Mouse (Mus musculus): ENCODE measurements around the gene Gm42674. TPM values are rescaled to one million over a fixed set of nuclear protein-coding genes. Genes with fewer than 3 reads are reported as not detected.

Gene Gm42674
- polyA plus RNA-seq (2014; fragmentation: Nextera tagmentation; extraction: Ambion mirVana): not detected in 2 replicates

- no peak within 1 kb of the TSS for H3K9ac ChIP-seq (ENCODE audit: low read depth, low read length)
- no peak within 1 kb of the TSS for H3K4me2 ChIP-seq (ENCODE audit: low read depth, low read length)
- peaks cover 37% of the 10 kb centered on the region for H3K4me1 ChIP-seq (ENCODE audit: control insufficient read depth, insufficient read depth, low read length)
- H3K4me3 ChIP-seq (ENCODE audit: low read depth, low read length): no peak within 1 kb of the TSS
- no peak for ATAC-seq (ENCODE audit: low read depth)
- H3K36me3 ChIP-seq (ENCODE audit: control insufficient read depth, insufficient read depth, low read length): no peaks in the 10 kb centered on the region
- H3K9me3 ChIP-seq (ENCODE audit: control insufficient read depth, low read length): no peaks in the 10 kb centered on the region
- 75% methylated on average over 11 of the region's 11 CpGs for WGBS
- H3K27ac ChIP-seq (replicated peaks; ENCODE audit: low read depth, low read length): peak within 1 kb of the TSS; percentile 82; the same call in 1 of the 2 replicates
- no peaks in the 10 kb centered on the region for H3K27me3 ChIP-seq (replicated peaks; ENCODE audit: control insufficient read depth, insufficient read depth, low read length)
- DNase-seq (ENCODE audit: low spot score): no peak
Observed at GRCm38 (mm10) chr3:90601486-90602110, at the start of gene Gm42674. Gm42674 (plus strand) TSS chr3:90601904.

- Histone ChIP-seq H3K27me3 (replicated peaks; ENCODE audit: control insufficient read depth, insufficient read depth, low read length) (no peaks in the 10 kb centered on the region), H3K27ac (replicated peaks; ENCODE audit: low read depth, low read length) (no peak overlapping the region), H3K4me3 (ENCODE audit: low read depth, low read length) (no peak overlapping the region), H3K4me1 (ENCODE audit: control insufficient read depth, insufficient read depth, low read length) (no peaks in the 10 kb centered on the region), H3K4me2 (ENCODE audit: low read depth, low read length) (no peak overlapping the region), H3K9me3 (ENCODE audit: control insufficient read depth, low read length) (no peaks in the 10 kb centered on the region), H3K9ac (ENCODE audit: low read depth, low read length) (no peak overlapping the region), H3K36me3 (ENCODE audit: control insufficient read depth, insufficient read depth, low read length) (no peaks in the 10 kb centered on the region)
- no peak for DNase-seq (ENCODE audit: low spot score)
- no peak for ATAC-seq (ENCODE audit: low read depth)
- WGBS: 81% methylated on average over 2 of the region's 2 CpGs
Observed at GRCm38 (mm10) chr3:90552231-90552630, 49.5 kb upstream of the Gm42674 start.

DNA sequence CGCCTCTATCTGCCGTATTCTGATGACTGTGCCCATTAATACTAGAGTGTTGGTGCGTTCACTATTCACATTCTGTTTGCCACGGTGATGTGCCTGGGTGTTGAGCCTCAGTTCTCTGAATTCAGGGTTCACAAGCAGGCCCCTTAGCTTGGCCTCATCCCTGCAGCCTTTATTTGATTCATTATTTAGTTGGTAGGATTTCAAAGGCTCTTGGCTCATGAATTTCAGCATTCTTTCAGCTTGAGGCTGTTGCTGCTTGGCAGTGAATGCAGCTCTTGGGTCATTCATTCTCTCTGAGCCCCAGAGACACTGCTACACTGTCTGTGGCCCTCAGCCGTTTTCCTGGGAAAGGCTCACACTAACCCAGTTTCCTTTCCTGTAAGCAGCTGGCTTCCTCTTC, 45.8 kb upstream of the Gm42674 start:
- no peaks in the 10 kb centered on the region for H3K9me3 ChIP-seq (ENCODE audit: control insufficient read depth, low read length)
- WGBS: 56% methylated on average over 5 of the region's 5 CpGs
- no peaks in the 10 kb centered on the region for H3K27me3 ChIP-seq (replicated peaks; ENCODE audit: control insufficient read depth, insufficient read depth, low read length)
- H3K27ac ChIP-seq (replicated peaks; ENCODE audit: low read depth, low read length): no peak overlapping the region
- H3K4me2 ChIP-seq (ENCODE audit: low read depth, low read length): no peak overlapping the region
- no peaks in the 10 kb centered on the region for H3K4me1 ChIP-seq (ENCODE audit: control insufficient read depth, insufficient read depth, low read length)
- H3K4me3 ChIP-seq (ENCODE audit: low read depth, low read length): no peak overlapping the region
- DNase-seq (ENCODE audit: low spot score) (peak; percentile 65), ATAC-seq (ENCODE audit: low read depth) (peak; percentile 30; the same call in 1 of the 2 replicates)
- no peak overlapping the region for H3K9ac ChIP-seq (ENCODE audit: low read depth, low read length)
- no peaks in the 10 kb centered on the region for H3K36me3 ChIP-seq (ENCODE audit: control insufficient read depth, insufficient read depth, low read length)

DNA sequence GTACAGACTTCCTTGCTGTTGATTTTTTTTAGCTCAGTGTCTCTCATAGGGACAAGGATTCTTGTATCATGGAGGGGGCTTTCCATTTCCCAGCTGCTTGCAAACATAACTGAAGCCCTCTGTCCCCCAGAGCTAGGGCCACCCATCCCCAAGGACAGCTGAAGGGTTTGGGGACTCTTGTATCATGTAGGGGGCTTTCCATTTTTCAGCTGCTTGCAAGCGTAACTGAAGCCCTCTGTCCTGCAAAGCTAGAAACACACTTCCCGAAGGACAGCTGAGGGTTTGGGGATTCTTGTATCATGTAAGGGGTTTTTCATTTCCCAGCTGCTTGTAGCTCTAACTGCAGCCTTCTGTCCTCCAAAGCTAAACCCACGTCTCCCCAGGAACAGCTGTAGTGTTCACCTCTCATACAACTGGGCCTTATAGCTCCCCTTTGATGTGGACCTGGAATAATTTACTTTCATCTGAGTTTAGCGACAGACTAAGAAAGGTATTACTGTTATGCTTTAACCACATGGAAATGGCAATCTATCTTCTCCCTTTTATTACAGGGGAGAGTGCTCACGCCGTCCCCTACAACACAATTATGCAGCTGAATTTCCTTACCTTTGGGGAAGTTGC, 41.6 kb upstream of the Gm42674 start, which contains the start of gene S100a3:
S100a3 (plus strand) TSS at position 571 of the 621 bp plus-strand sequence.
- Histone ChIP-seq H3K9ac (ENCODE audit: low read depth, low read length) (no peak within 1 kb of the TSS), H3K4me3 (ENCODE audit: low read depth, low read length) (no peak within 1 kb of the TSS), H3K27me3 (replicated peaks; ENCODE audit: control insufficient read depth, insufficient read depth, low read length) (no peaks in the 10 kb centered on the region), H3K9me3 (ENCODE audit: control insufficient read depth, low read length) (no peaks in the 10 kb centered on the region), H3K4me1 (ENCODE audit: control insufficient read depth, insufficient read depth, low read length) (no peaks in the 10 kb centered on the region), H3K27ac (replicated peaks; ENCODE audit: low read depth, low read length) (no peak within 1 kb of the TSS), H3K36me3 (ENCODE audit: control insufficient read depth, insufficient read depth, low read length) (no peaks in the 10 kb centered on the region), H3K4me2 (ENCODE audit: low read depth, low read length) (no peak within 1 kb of the TSS)
- DNase-seq (ENCODE audit: low spot score) (peak; percentile 62), ATAC-seq (ENCODE audit: low read depth) (peak; percentile 72; the same call in 1 of the 2 replicates)
- 62% methylated on average over 6 of the region's 6 CpGs for WGBS

DNA sequence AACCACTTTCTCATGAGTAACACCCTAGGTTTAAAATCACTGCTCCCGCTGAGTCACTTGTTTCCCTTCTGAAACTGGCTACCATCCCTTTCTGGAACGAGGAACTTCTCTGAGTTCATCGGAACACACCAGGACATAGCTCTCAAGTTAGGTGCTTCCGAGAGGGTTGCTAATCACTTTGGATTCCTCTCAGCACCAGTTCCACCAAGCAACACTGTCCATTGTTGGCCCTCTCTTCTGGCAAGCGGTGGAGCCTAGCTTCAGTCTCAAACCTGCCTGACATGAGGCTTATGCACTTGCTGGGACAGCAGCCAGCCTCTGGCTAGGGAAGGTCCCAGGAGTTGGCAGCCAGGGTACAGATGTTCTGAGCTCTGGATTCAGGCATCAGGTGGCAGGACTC, 27.0 kb upstream of the Gm42674 start:
- Histone ChIP-seq H3K9me3 (ENCODE audit: control insufficient read depth, low read length) (no peaks in the 10 kb centered on the region), H3K27me3 (replicated peaks; ENCODE audit: control insufficient read depth, insufficient read depth, low read length) (no peaks in the 10 kb centered on the region), H3K36me3 (ENCODE audit: control insufficient read depth, insufficient read depth, low read length) (no peaks in the 10 kb centered on the region), H3K27ac (replicated peaks; ENCODE audit: low read depth, low read length) (no peak overlapping the region), H3K4me3 (ENCODE audit: low read depth, low read length) (no peak overlapping the region), H3K9ac (ENCODE audit: low read depth, low read length) (no peak overlapping the region), H3K4me2 (ENCODE audit: low read depth, low read length) (no peak overlapping the region), H3K4me1 (ENCODE audit: control insufficient read depth, insufficient read depth, low read length) (peaks cover 5% of the 10 kb centered on the region)
- DNase-seq (ENCODE audit: low spot score) (no peak), ATAC-seq (ENCODE audit: low read depth) (no peak)
- 87% methylated on average over 5 of the region's 5 CpGs for WGBS

DNA sequence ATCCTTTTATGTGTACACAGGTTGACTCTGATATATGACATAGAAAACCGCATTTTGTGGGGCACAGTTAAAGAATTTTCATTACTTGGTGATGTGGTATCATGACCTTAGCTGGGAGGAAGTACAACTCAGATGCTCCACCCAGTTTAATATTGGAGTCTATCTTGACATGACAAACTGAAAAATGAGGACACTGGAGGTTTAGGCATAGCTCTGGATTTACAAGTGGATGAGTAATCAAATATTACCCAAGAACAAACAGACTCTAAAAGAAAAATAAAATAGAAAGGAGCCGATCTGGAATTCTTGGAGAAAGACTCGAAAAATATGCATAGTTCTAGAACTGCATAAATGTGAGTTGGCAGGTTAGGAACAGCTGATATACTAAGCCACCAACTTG, 26.4 kb upstream of the Gm42674 start:
- WGBS: 76% methylated on average over 3 of the region's 3 CpGs
- H3K4me2 ChIP-seq (ENCODE audit: low read depth, low read length): no peak overlapping the region
- no peak for DNase-seq (ENCODE audit: low spot score)
- no peak overlapping the region for H3K27ac ChIP-seq (replicated peaks; ENCODE audit: low read depth, low read length)
- H3K4me3 ChIP-seq (ENCODE audit: low read depth, low read length): no peak overlapping the region
- no peak overlapping the region for H3K9ac ChIP-seq (ENCODE audit: low read depth, low read length)
- peaks cover 5% of the 10 kb centered on the region for H3K4me1 ChIP-seq (ENCODE audit: control insufficient read depth, insufficient read depth, low read length)
- H3K9me3 ChIP-seq (ENCODE audit: control insufficient read depth, low read length): no peaks in the 10 kb centered on the region
- H3K36me3 ChIP-seq (ENCODE audit: control insufficient read depth, insufficient read depth, low read length): no peaks in the 10 kb centered on the region
- ATAC-seq (ENCODE audit: low read depth): no peak
- H3K27me3 ChIP-seq (replicated peaks; ENCODE audit: control insufficient read depth, insufficient read depth, low read length): no peaks in the 10 kb centered on the region

GRCm38 (mm10) chr3:90576351-90577001, 25.2 kb upstream of the Gm42674 start:
- Histone ChIP-seq H3K4me2 (ENCODE audit: low read depth, low read length) (no peak overlapping the region), H3K27me3 (replicated peaks; ENCODE audit: control insufficient read depth, insufficient read depth, low read length) (no peaks in the 10 kb centered on the region), H3K4me1 (ENCODE audit: control insufficient read depth, insufficient read depth, low read length) (peaks cover 5% of the 10 kb centered on the region), H3K27ac (replicated peaks; ENCODE audit: low read depth, low read length) (no peak overlapping the region), H3K9ac (ENCODE audit: low read depth, low read length) (no peak overlapping the region), H3K9me3 (ENCODE audit: control insufficient read depth, low read length) (no peaks in the 10 kb centered on the region), H3K36me3 (ENCODE audit: control insufficient read depth, insufficient read depth, low read length) (no peaks in the 10 kb centered on the region), H3K4me3 (ENCODE audit: low read depth, low read length) (no peak overlapping the region)
- ATAC-seq (ENCODE audit: low read depth) (no peak), DNase-seq (ENCODE audit: low spot score) (no peak)
- WGBS: 63% methylated on average over 10 of the region's 10 CpGs

DNA sequence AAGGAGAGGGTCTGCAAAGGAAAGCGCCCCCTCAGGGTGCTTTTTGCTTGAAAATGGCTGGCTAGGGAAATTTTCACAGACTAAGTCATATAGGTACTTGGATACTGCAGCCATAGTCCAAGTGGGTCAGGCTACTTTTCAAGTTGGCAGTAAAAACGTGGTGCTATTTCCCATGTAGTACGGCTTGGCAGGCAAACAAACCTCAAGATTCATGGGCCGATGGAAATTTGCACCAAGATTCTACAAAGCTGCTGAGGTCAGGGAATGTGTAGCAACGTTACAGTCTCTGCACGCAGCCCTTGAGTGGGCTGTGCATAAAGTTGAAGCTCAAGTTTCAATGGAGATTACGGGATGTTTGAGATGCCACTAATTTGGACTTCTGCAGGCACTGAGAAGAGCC, 22.3 kb upstream of the Gm42674 start:
- H3K9ac ChIP-seq (ENCODE audit: low read depth, low read length): no peak overlapping the region
- ATAC-seq (ENCODE audit: low read depth): peak; percentile 37; the same call in 1 of the 2 replicates
- no peaks in the 10 kb centered on the region for H3K36me3 ChIP-seq (ENCODE audit: control insufficient read depth, insufficient read depth, low read length)
- no peaks in the 10 kb centered on the region for H3K27me3 ChIP-seq (replicated peaks; ENCODE audit: control insufficient read depth, insufficient read depth, low read length)
- peak; percentile 76 for DNase-seq (ENCODE audit: low spot score)
- WGBS: 43% methylated on average over 7 of the region's 7 CpGs
- H3K9me3 ChIP-seq (ENCODE audit: control insufficient read depth, low read length): 0 out of 2 replicates have a peak, but pooled peaks cover 5% of the 10 kb centered on the region
- no peak overlapping the region for H3K4me3 ChIP-seq (ENCODE audit: low read depth, low read length)
- no peak overlapping the region for H3K4me2 ChIP-seq (ENCODE audit: low read depth, low read length)
- peaks cover 5% of the 10 kb centered on the region for H3K4me1 ChIP-seq (ENCODE audit: control insufficient read depth, insufficient read depth, low read length)
- no peak overlapping the region for H3K27ac ChIP-seq (replicated peaks; ENCODE audit: low read depth, low read length)

Measured in embryonic facial prominence, embryonic 14.5 days (tissue).